Mouse (Mus musculus) MEL (cell line): ENCODE data around the gene Fbxo9. TPM values are rescaled to one million over a fixed set of nuclear protein-coding genes. Genes with fewer than 3 reads are reported as not detected.

Source experiments
- DNase-seq: peaks from one replicate; pipeline ENCODE4 v3.0.0; 2011; ENCODE audit warnings: low read depth, low spot score
- H3K27ac ChIP-seq: 2 replicates; pipeline ENCODE4 v1.5.1; 2012; ENCODE audit warnings: low read depth, mild to moderate bottlenecking, control low read depth, low read length, moderate library complexity; ENCODE audit not compliant: control insufficient read depth
- H3K27me3 ChIP-seq, 2 experiments: fragments of 150-350 bp in 1 of 2; sonication (generic) in 1 of 2; 2 replicates each; pipeline ENCODE4 v1.6.1; 2012; ENCODE audit warnings: low read length in 2 of 2, mild to moderate bottlenecking in 2 of 2, improper control_type of control experiment in 1 of 2, moderate library complexity in 1 of 2; ENCODE audit not compliant: insufficient read depth in 2 of 2, control insufficient read depth in 1 of 2
- H3K36me3 ChIP-seq, 2 experiments: 2 replicates each; pipeline ENCODE4 v1.6.1; 2012 to 2014; ENCODE audit warnings: low read length in 2 of 2, improper control_type of control experiment in 1 of 2, inconsistent platforms in 1 of 2, mild to moderate bottlenecking in 1 of 2; ENCODE audit not compliant: insufficient read depth in 2 of 2, control insufficient read depth in 1 of 2
- H3K4me1 ChIP-seq, 2 experiments: fragments of 150-350 bp in 1 of 2; sonication (generic) in 1 of 2; 2 replicates each; pipeline ENCODE4 v1.6.1; 2012; ENCODE audit warnings: low read length in 2 of 2, improper control_type of control experiment in 1 of 2, mild to moderate bottlenecking in 1 of 2; ENCODE audit not compliant: insufficient read depth in 2 of 2, control insufficient read depth in 1 of 2
- H3K4me3 ChIP-seq, 2 experiments: fragments of 150-350 bp in 1 of 2; sonication (generic) in 1 of 2; 2 replicates each; pipeline ENCODE4 v1.5.1; 2012; ENCODE audit warnings: low read depth in 2 of 2, low read length in 2 of 2, mild to moderate bottlenecking in 2 of 2, moderate library complexity in 2 of 2, control low read depth in 1 of 2, improper control_type of control experiment in 1 of 2; ENCODE audit not compliant: control insufficient read depth in 1 of 2, insufficient read depth in 1 of 2
- H3K79me2 ChIP-seq: 2 replicates; pipeline ENCODE4 v1.6.1; 2012; ENCODE audit warnings: mild to moderate bottlenecking, low read length, moderate library complexity; ENCODE audit not compliant: control insufficient read depth, poor library complexity, insufficient read depth
- H3K9ac ChIP-seq: 2 replicates; pipeline ENCODE4 v1.6.1; 2012; ENCODE audit warnings: low read depth, mild to moderate bottlenecking, control low read depth, low read length, moderate library complexity; ENCODE audit not compliant: control insufficient read depth, poor library complexity, severe bottlenecking
- H3K9me3 ChIP-seq: fragments of 150-350 bp; sonication (generic); replicated peaks from 2 replicates; pipeline ENCODE4 v1.6.1; 2012; ENCODE audit warnings: mild to moderate bottlenecking, low read length, improper control_type of control experiment, moderate library complexity; ENCODE audit not compliant: insufficient read depth
- BHLHE40 ChIP-seq: IDR thresholded peaks from 2 replicates; pipeline ENCODE4 v1.6.1; 2012; ENCODE audit warnings: low read depth, mild to moderate bottlenecking, inconsistent platforms, low read length, improper control_type of control experiment, borderline replicate concordance
- CTCF ChIP-seq, 3 experiments: IDR thresholded peaks in 2 of 3; conservative IDR thresholded peaks in 1 of 3; 2 replicates each; pipeline ENCODE4 v1.5.1; 2011 to 2012; ENCODE audit warnings: low read length in 3 of 3, low read depth in 2 of 3, mild to moderate bottlenecking in 2 of 3, improper control_type of control experiment in 1 of 3, inconsistent platforms in 1 of 3, mixed read lengths in 1 of 3, moderate library complexity in 1 of 3; ENCODE audit not compliant: control insufficient read depth in 1 of 3, insufficient read depth in 1 of 3, poor library complexity in 1 of 3, severe bottlenecking in 1 of 3
- E2F4 ChIP-seq: IDR thresholded peaks from 2 replicates; pipeline ENCODE4 v1.6.1; 2011; ENCODE audit warnings: low read depth, low read length, improper control_type of control experiment, borderline replicate concordance
- ELF1 ChIP-seq: IDR thresholded peaks from 2 replicates; pipeline ENCODE4 v1.6.1; 2014; ENCODE audit warnings: low read depth, mild to moderate bottlenecking, inconsistent platforms, low read length, improper control_type of control experiment, moderate library complexity
- JUND ChIP-seq: IDR thresholded peaks from 2 replicates; pipeline ENCODE4 v1.6.1; 2011; ENCODE audit warnings: low read depth, mild to moderate bottlenecking, improper control_type of control experiment, low read length
- KAT2A ChIP-seq: conservative IDR thresholded peaks from 2 replicates; pipeline ENCODE4 v1.6.1; 2012; ENCODE audit warnings: low read depth, low read length, improper control_type of control experiment, inconsistent platforms
- MAZ ChIP-seq: IDR thresholded peaks from 2 replicates; pipeline ENCODE4 v1.6.1; 2012; ENCODE audit warnings: low read depth, mild to moderate bottlenecking, inconsistent platforms, low read length, improper control_type of control experiment
- MYB ChIP-seq: IDR thresholded peaks from 2 replicates; pipeline ENCODE4 v1.6.1; 2011; ENCODE audit warnings: mild to moderate bottlenecking, low read depth, low read length, improper control_type of control experiment
- POLR2AphosphoS2 ChIP-seq: IDR thresholded peaks from 2 replicates; pipeline ENCODE4 v1.6.1; 2011; ENCODE audit warnings: low read length, improper control_type of control experiment
- POLR2AphosphoS5 ChIP-seq: IDR thresholded peaks from 2 replicates; pipeline ENCODE4 v1.6.1; 2012; ENCODE audit warnings: low read depth, borderline replicate concordance, mild to moderate bottlenecking, inconsistent platforms, low read length, moderate library complexity, mixed read lengths
- RAD21 ChIP-seq: IDR thresholded peaks from 2 replicates; pipeline ENCODE4 v1.6.1; 2011; ENCODE audit warnings: mild to moderate bottlenecking, low read depth, low read length, improper control_type of control experiment
- SIN3A ChIP-seq: IDR thresholded peaks from 2 replicates; pipeline ENCODE4 v1.6.1; 2012; ENCODE audit warnings: low read length, improper control_type of control experiment, inconsistent platforms
- SMC3 ChIP-seq: IDR thresholded peaks from 2 replicates; pipeline ENCODE4 v1.6.1; 2011; ENCODE audit warnings: low read depth, low read length, improper control_type of control experiment
- ZC3H11A ChIP-seq: IDR thresholded peaks from 2 replicates; pipeline ENCODE4 v1.6.1; 2012; ENCODE audit warnings: low read depth, mild to moderate bottlenecking, inconsistent platforms, low read length, improper control_type of control experiment
- ZNF384 ChIP-seq: IDR thresholded peaks from 2 replicates; pipeline ENCODE4 v1.6.1; 2012; ENCODE audit warnings: low read depth, mild to moderate bottlenecking, inconsistent platforms, low read length, improper control_type of control experiment
- polyA plus RNA-seq, 2 experiments: library from polyadenylated mRNA; stranded (reverse) in 1 of 2; unstranded in 1 of 2; fragments of >175 nt in 1 of 2; fragments of >200 nt in 1 of 2; gene quantifications; 2 replicates each; pipeline versions ENCODE4 v1.2.1 to v1.2.4; 2012; ENCODE audit warnings: low replicate concordance in 2 of 2, low read depth in 1 of 2; ENCODE audit not compliant: insufficient read length in 2 of 2, insufficient read depth in 1 of 2, missing spikeins in 1 of 2
- total RNA-seq: library from RNA; depleted of rRNA; stranded (reverse); fragments of 300-350 nt; gene quantifications from 2 replicates; pipeline ENCODE4 v1.2.3, GENCODE M21; 2012; rRNA removed

Fbxo9 gene
- total and polyA plus RNA-seq, 3 experiments = 47.0 to 402 (median 56.0) TPM

DNA sequence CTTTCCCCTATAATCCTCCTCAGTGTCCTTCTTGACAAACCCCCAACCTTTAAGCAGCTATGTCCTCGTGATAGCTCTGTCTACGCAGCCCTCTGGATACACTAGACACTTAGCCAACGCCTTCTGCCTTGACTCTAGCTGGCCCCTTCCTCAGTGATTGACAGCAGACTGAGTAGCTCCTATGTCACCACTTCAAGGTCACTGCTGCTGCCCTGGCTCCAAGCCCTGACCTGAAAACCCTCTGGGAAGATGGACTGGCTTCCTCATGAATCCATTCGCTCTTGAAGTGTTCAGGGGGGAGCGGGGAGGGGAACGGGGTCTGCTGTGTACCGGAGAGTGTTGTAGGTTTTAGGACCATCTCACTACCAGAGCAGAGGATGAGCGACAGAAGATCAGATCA, 73.0 kb downstream of the Fbxo9 start:
- Histone ChIP-seq H3K27me3 (peaks cover 0 to 4% of the 10 kb centered on the region in 2 experiments; a peak in 2 of 4 replicates), H3K27ac (no peak overlapping the region), H3K9ac (no peak overlapping the region), H3K36me3 (no peaks in the 10 kb centered on the region), H3K4me3 (no peak overlapping the region), H3K4me1 (no peaks in the 10 kb centered on the region), H3K9me3 (no peaks in the 10 kb centered on the region), H3K79me2 (no peaks in the 10 kb centered on the region)
- no peak for TF ChIP-seq KAT2A
- no peak for TF ChIP-seq E2F4
- TF ChIP-seq ELF1 = no peak
- TF ChIP-seq ZNF384 = no peak
- TF ChIP-seq POLR2AphosphoS5 = no peak
- DNase-seq = no peak

DNA sequence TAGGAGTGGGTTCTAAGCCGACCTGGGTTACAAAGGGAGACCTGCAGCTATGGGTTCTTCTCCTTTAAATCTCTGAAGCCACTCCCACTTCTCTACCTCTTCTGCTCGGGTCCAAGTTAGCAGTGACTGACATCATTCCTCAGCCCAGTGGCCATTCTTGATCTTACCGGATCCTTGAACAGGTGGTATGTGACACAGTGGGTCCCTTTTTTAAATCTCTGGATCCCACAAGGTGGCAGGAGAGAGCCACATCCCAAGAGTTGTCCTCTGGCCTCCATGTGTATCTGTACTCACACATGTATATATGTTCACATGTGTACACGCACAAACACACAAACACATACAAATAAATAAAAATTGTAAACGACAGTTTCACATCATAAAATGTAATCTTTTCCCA, 73.6 kb downstream of the Fbxo9 start:
- Histone ChIP-seq H3K4me3 (no peak overlapping the region), H3K9ac (no peak overlapping the region)
- peak; percentile 16 for DNase-seq
- TF ChIP-seq ZC3H11A (peak; percentile 23; the same call in 1 of the 2 replicates), JUND (no peak), CTCF (IDR thresholded peaks at IDR 0.05 in 2 of 3, conservative IDR thresholded peaks at IDR 0.05 in 1 of 3; ENCODE audit: control insufficient read depth in 1 of 3, insufficient read depth in 1 of 3, low read depth in 2 of 3, low read length in 3 of 3, poor library complexity in 1 of 3, severe bottlenecking in 1 of 3) (peak in 2 of 3 experiments; percentile 16 to 52; a peak in 3 of 6 replicates), RAD21 (peak; percentile 28), MAZ (no peak), KAT2A (no peak), SMC3 (peak; percentile 37)
- TF ChIP-seq, all 39 proteins: peak for 4
- no peak overlapping the region for H3K27ac ChIP-seq
- no peaks in the 10 kb centered on the region for H3K9me3 ChIP-seq
- H3K4me1 ChIP-seq = no peaks in the 10 kb centered on the region
- no peaks in the 10 kb centered on the region for H3K79me2 ChIP-seq
- H3K36me3 ChIP-seq = no peaks in the 10 kb centered on the region
- peaks cover 0 to 4% of the 10 kb centered on the region in 2 experiments; a peak in 2 of 4 replicates for H3K27me3 ChIP-seq

DNA sequence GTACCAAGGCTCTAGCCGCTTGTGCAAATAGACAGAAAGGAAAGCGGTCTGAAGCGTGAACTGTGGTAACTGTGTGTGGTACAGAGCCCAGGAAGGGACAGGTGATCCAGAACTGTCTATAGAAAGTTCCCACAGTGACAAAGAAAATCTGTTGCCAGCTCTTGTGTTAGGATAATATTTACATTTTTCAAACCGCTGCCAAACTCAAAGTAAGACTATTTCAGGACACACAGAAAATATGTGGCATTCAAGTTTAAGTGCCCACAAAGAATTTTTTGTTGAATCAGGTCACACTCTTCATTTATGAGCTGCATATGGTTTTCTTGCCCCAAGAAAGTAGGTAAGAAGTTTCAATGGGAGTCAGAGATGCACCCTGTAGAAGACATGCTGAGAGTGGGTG, 75.9 kb downstream of the Fbxo9 start:
- no peaks in the 10 kb centered on the region for H3K36me3 ChIP-seq
- H3K79me2 ChIP-seq = no peaks in the 10 kb centered on the region
- H3K27me3 ChIP-seq = peaks cover 1 to 4% of the 10 kb centered on the region in 2 experiments; a peak in 3 of 4 replicates
- H3K9me3 ChIP-seq = no peaks in the 10 kb centered on the region
- TF ChIP-seq POLR2AphosphoS2 = no peak
- TF ChIP-seq BHLHE40 = no peak
- TF ChIP-seq JUND = no peak
- no peak for TF ChIP-seq SIN3A
- no peak for TF ChIP-seq MYB
- H3K9ac ChIP-seq = no peak overlapping the region
- H3K4me1 ChIP-seq = no peaks in the 10 kb centered on the region
- no peak for DNase-seq
- no peak overlapping the region for H3K27ac ChIP-seq
- no peak overlapping the region for H3K4me3 ChIP-seq

Other genes with a start within 250 kb of the Fbxo9 start
- 58.3 and 61.7 TPM in 2 replicates for gene Elovl5, start 191.7 kb downstream of the Fbxo9 start, total RNA-seq
- 10 to 100 TPM; 52.3 to 73.0 TPM for gene Elovl5, start 191.7 kb downstream of the Fbxo9 start, polyA plus RNA-seq
- not detected in 2 replicates for gene Gcm1, start 57.1 kb downstream of the Fbxo9 start, total RNA-seq
- gene Gcm1, start 57.1 kb downstream of the Fbxo9 start, polyA plus RNA-seq = not detected
- 6.1 and 6.5 TPM in 2 replicates for gene Ick, start 127 bp upstream of the Fbxo9 start, total RNA-seq
- gene Ick, start 127 bp upstream of the Fbxo9 start, polyA plus RNA-seq = 10 to 100 TPM in 1 of 2 experiments, not detected in 1; 16.1 TPM
- 5.0 and 6.4 TPM in 2 replicates for gene Gsta4, start 73.7 kb upstream of the Fbxo9 start, total RNA-seq
- gene Gsta4, start 73.7 kb upstream of the Fbxo9 start, polyA plus RNA-seq = 1 to 10 TPM in 1 of 2 experiments, not detected in 1; 9.8 TPM
- gene Gsta1, start 121.6 kb upstream of the Fbxo9 start, total RNA-seq = not detected in 2 replicates
- not detected for gene Gsta1, start 121.6 kb upstream of the Fbxo9 start, polyA plus RNA-seq
- not detected in 2 replicates for gene Gm3776, start 148.1 kb upstream of the Fbxo9 start, total RNA-seq
- gene Gm3776, start 148.1 kb upstream of the Fbxo9 start, polyA plus RNA-seq = not detected
- not detected in 2 replicates for gene Gm10639, start 180.9 kb upstream of the Fbxo9 start, total RNA-seq
- not detected for gene Gm10639, start 180.9 kb upstream of the Fbxo9 start, polyA plus RNA-seq
- gene Omt2a, start 205.7 kb upstream of the Fbxo9 start, total RNA-seq = not detected in 2 replicates
- gene Omt2a, start 205.7 kb upstream of the Fbxo9 start, polyA plus RNA-seq = not detected
- gene Omt2b, start 218.5 kb upstream of the Fbxo9 start, total RNA-seq = not detected in 2 replicates
- gene Omt2b, start 218.5 kb upstream of the Fbxo9 start, polyA plus RNA-seq = not detected
- gene Gsta2, start 246.7 kb upstream of the Fbxo9 start, total RNA-seq = not detected in 2 replicates
- gene Gsta2, start 246.7 kb upstream of the Fbxo9 start, polyA plus RNA-seq = not detected